8 mouse cellular contexts compared by ENCODE assay signal in genomic region chrX:7375322-7375715, GRCm38 (mm10). TPM values are rescaled to one million over a fixed set of nuclear protein-coding genes. Genes with fewer than 3 reads are reported as not detected.
DNase-seq lines count a peak whose midpoint lies in the region; ATAC-seq and TF ChIP-seq lines count a peak whose summit lies in the region.

No protein-coding gene starts in this region.

- H3K4me1 ChIP-seq in thymus, adult 2 months (replicated peaks; ENCODE audit: control insufficient read depth, insufficient read depth, low read length): peaks cover 8% of the 10 kb centered on the region
- 0 out of 2 replicates have a peak, but pooled peaks cover 7% of the 10 kb centered on the region for H3K4me1 ChIP-seq in limb, embryonic 15.5 days

- peak overlapping the region; percentile 79 for H3K4me3 ChIP-seq in gastrocnemius, adult 2 months
- peak overlapping the region; percentile 67 for H3K4me3 ChIP-seq in thymus, adult 2 months (ENCODE audit: control insufficient read depth, insufficient read depth, low read length)
- H3K4me3 ChIP-seq in limb, embryonic 15.5 days: peak overlapping the region; percentile 58

- H3K9ac ChIP-seq in limb, embryonic 15.5 days: peak overlapping the region; percentile 61

- H3K9me3 ChIP-seq in limb, embryonic 15.5 days: no peaks in the 10 kb centered on the region

- no peak for TF ChIP-seq CTCF in gastrocnemius, adult 2 months (IDR thresholded peaks at IDR 0.05)
- no peak for TF ChIP-seq CTCF in thymus, adult 2 months (IDR thresholded peaks at IDR 0.05; ENCODE audit: borderline replicate concordance, control insufficient read depth, extremely low read depth, insufficient read depth, low read length, poor library complexity)

- intact Hi-C loops in gastrocnemius, adult 2 months (cut with DNase I): no loop called here
- intact Hi-C loops in gastrocnemius, postnatal 36 days (cut with DNase I): no loop called here

- DNase-seq in gastrocnemius, adult 2 months: no peak
- no peak for DNase-seq in gastrocnemius, postnatal 36 days
- DNase-seq in thymus, adult 2 months: no peak
- DNase-seq in thymus, postnatal 4 days: no peak
- peak; percentile 8 for DNase-seq in yolk sac, embryonic 10.5 days (ENCODE audit: low spot score)
- DNase-seq in layer of hippocampus, adult 18-20 months (ENCODE audit: low spot score in 2 of 2): no peak
- DNase-seq in adrenal gland, postnatal 25 days: no peak

- no peaks in the 10 kb centered on the region for H3K27me3 ChIP-seq in thymus, adult 2 months (ENCODE audit: control insufficient read depth, insufficient read depth, low read length)
- no peaks in the 10 kb centered on the region for H3K27me3 ChIP-seq in limb, embryonic 15.5 days

- ATAC-seq in limb, embryonic 15.5 days (ENCODE audit: insufficient number of reproducible peaks, low FRiP score, low TSS enrichment, low read depth): no peak

- TF ChIP-seq POLR2A in thymus, adult 2 months (IDR thresholded peaks at IDR 0.05; ENCODE audit: control insufficient read depth, extremely low read depth, insufficient read depth, low read length, poor library complexity): no peak

- no peaks in the 10 kb centered on the region for H3K36me3 ChIP-seq in thymus, adult 2 months (ENCODE audit: control insufficient read depth, insufficient read depth, low read length)
- H3K36me3 ChIP-seq in limb, embryonic 15.5 days: no peaks in the 10 kb centered on the region

- peak overlapping the region; percentile 80 for H3K4me2 ChIP-seq in limb, embryonic 15.5 days

- H3K27ac ChIP-seq in gastrocnemius, adult 2 months: peak overlapping the region; percentile 82
- no peak overlapping the region for H3K27ac ChIP-seq in thymus, adult 2 months (ENCODE audit: control insufficient read depth, insufficient read depth, low read length)
- peak overlapping the region; percentile 91 for H3K27ac ChIP-seq in limb, embryonic 15.5 days

- WGBS in thymus, adult 2 months: 2% methylated on average over 18 of the region's 40 CpGs
- WGBS in limb, embryonic 15.5 days: 23% methylated on average over 23 of the region's 40 CpGs

RNA-seq across cellular contexts. Expression of gene Usp27x, which starts 0.3 kb away (rescaled TPM):
- total RNA-seq in gastrocnemius, adult 2 months (2021): under 1 TPM; 0.17 to 0.20 TPM
- under 1 TPM; 0.15 to 0.37 TPM for total RNA-seq in gastrocnemius, postnatal 36 days (2021)
- polyA plus RNA-seq in thymus, adult 2 months (2012; rRNA removed): 0.64 and 0.73 TPM in 2 replicates
- 0.60 and 1.1 TPM in 2 replicates for polyA plus RNA-seq in limb, embryonic 15.5 days (2015; fragmentation: Nextera tagmentation; extraction: Ambion mirVana)
- 10 to 100 TPM; 16.6 to 17.1 TPM for total RNA-seq in layer of hippocampus, adult 18-20 months (2021)
- 20.9 and 26.4 TPM in 2 replicates for total RNA-seq in adrenal gland, postnatal 25 days (2021)

RNA-seq across cellular contexts. Expression of gene Clcn5, which starts 56.2 kb away (rescaled TPM):
- 1 to 10 TPM; 2.3 to 2.8 TPM for total RNA-seq in gastrocnemius, adult 2 months (2021)
- 1 to 10 TPM; 2.6 to 3.7 TPM for total RNA-seq in gastrocnemius, postnatal 36 days (2021)
- polyA plus RNA-seq in thymus, adult 2 months (2012; rRNA removed): 3.2 and 3.9 TPM in 2 replicates
- polyA plus RNA-seq in limb, embryonic 15.5 days (2015; fragmentation: Nextera tagmentation; extraction: Ambion mirVana): 18.1 and 18.9 TPM in 2 replicates
- total RNA-seq in layer of hippocampus, adult 18-20 months (2021): 1 to 10 TPM; 6.0 to 7.0 TPM
- total RNA-seq in adrenal gland, postnatal 25 days (2021): 28.5 and 29.7 TPM in 2 replicates

Comparison
In these comparisons a context has a peak if more than half of its experiments do, and no peak if none do; other contexts are left out.
1. RNA of gene Usp27x, which starts 0.3 kb away (total RNA-seq): 20.9 to 26.4 TPM in adrenal gland, postnatal 25 days and 16.6 to 17.1 TPM in layer of hippocampus, adult 18-20 months; 0.15 to 0.37 TPM in gastrocnemius, postnatal 36 days and 0.17 to 0.20 TPM in gastrocnemius, adult 2 months; every median in the first group is over 10 times any median in the second.
2. Peak in every context shown above with its lines, with median percentiles within 50 percentile points of each other: H3K4me3 ChIP-seq.